Mouse (Mus musculus) lung, postnatal 0 days (tissue): ENCODE results near the gene Trim2.

Source experiments
- CTCF ChIP-seq: IDR thresholded peaks from 2 replicates; pipeline ENCODE4 v1.5.1; 2016; ENCODE audit warnings: antibody characterized with exemption, mild to moderate bottlenecking
- EP300 ChIP-seq: IDR thresholded peaks from 2 replicates; pipeline ENCODE4 v1.6.1; 2016; ENCODE audit warnings: antibody characterized with exemption, mild to moderate bottlenecking, control low read depth

- TF ChIP-seq EP300 (no peak), CTCF (no peak)
Observed at GRCm38 (mm10) chr3:84181717-84182116, 125.0 kb downstream of the Trim2 start.
